Mouse (Mus musculus): ENCODE results near the gene Becn1.

Becn1 gene

DNA sequence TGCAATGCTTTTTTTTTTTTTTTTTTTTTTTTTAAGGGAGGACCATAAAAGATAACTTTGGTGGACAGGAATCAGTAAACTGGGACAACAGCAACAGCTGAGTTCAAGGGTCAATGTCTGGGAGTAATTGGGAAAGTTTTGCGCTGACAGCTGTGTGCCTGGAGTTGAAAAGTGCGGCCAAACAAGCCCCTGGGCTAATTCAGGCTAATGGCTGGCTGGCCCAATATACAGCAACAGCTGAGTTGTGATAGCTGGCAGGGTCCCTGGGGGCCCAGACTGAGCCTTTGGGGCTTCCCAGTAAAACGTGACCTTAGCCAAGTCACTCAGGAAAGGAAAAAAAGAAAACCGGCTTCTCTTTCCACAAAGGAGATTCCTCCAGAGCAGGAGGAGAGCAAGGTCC, 57.0 kb downstream of the Becn1 start:
- TF ChIP-seq GATA4 (IDR thresholded peaks at IDR 0.05; ENCODE audit: insufficient replicate concordance, low read length) = no peak

DNA sequence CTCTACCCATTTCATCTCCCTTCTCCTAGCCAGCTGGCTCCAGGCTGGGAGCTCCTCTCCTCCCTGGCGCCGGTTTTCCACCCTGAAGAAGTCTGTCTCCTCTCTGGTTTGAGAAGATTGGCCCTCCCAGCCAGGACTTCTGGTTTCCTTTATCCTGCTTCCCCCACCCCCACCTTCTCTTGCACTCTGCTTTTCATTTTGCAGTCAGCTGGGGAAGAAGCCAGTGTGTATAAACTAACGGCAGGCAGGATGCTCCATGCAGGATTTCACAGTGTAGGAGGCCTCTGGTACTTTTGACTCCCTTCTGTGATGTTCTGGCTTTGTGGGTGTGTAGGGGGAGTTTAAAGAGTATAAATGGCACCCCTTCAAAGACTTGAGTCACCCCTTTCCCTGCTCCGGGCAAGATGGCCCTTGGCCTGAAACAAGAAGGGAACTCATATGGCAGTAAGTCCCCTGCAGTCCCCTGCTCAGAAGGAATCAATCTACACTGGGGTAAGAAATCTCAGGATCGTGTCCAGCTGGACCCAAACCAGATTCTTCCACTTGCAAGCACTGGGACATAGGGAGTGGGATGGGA, 63.9 kb downstream of the Becn1 start:
- no peak for TF ChIP-seq GATA4 (IDR thresholded peaks at IDR 0.05; ENCODE audit: insufficient replicate concordance, low read length)

DNA sequence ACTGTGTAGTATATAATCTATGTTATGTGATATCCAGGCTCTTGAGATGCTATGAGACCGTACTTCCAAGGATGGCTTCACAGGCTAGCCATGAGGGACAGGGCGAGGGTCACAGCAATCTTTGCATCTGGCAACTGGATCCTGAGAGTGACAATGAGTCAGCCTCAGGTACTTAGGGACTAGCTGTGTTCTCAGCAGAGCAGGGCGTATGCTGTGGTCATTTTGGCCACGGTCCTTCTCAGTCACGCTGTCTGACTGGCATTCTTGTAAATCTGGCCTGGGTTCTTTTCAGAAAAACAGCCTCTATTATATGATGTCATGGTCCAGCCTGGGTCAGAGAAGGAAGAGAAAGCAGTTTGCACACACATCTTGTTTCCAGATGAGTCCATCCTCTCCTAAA, 65.3 kb downstream of the Becn1 start:
- TF ChIP-seq GATA4 (IDR thresholded peaks at IDR 0.05; ENCODE audit: insufficient replicate concordance, low read length) = no peak
